Mouse (Mus musculus) MEL (cell line): ENCODE measurements at regions not wholly inside any gene's neighbourhood (a gene's known extent, or its start where the extent isn't known, plus 50 kb on each side); places are given as distances from the start of the nearest gene placed in this dataset.

Experiments used
- DNase-seq: peaks from one replicate; pipeline ENCODE4 v3.0.0; 2011; ENCODE audit warnings: low read depth, low spot score
- H3K27ac ChIP-seq: 2 replicates; pipeline ENCODE4 v1.5.1; 2012; ENCODE audit warnings: low read depth, mild to moderate bottlenecking, control low read depth, low read length, moderate library complexity; ENCODE audit not compliant: control insufficient read depth
- H3K27me3 ChIP-seq, 2 experiments: fragments of 150-350 bp in 1 of 2; sonication (generic) in 1 of 2; 2 replicates each; pipeline ENCODE4 v1.6.1; 2012; ENCODE audit warnings: low read length in 2 of 2, mild to moderate bottlenecking in 2 of 2, improper control_type of control experiment in 1 of 2, moderate library complexity in 1 of 2; ENCODE audit not compliant: insufficient read depth in 2 of 2, control insufficient read depth in 1 of 2
- H3K36me3 ChIP-seq, 2 experiments: 2 replicates each; pipeline ENCODE4 v1.6.1; 2012 to 2014; ENCODE audit warnings: low read length in 2 of 2, improper control_type of control experiment in 1 of 2, inconsistent platforms in 1 of 2, mild to moderate bottlenecking in 1 of 2; ENCODE audit not compliant: insufficient read depth in 2 of 2, control insufficient read depth in 1 of 2
- H3K4me1 ChIP-seq, 2 experiments: fragments of 150-350 bp in 1 of 2; sonication (generic) in 1 of 2; 2 replicates each; pipeline ENCODE4 v1.6.1; 2012; ENCODE audit warnings: low read length in 2 of 2, improper control_type of control experiment in 1 of 2, mild to moderate bottlenecking in 1 of 2; ENCODE audit not compliant: insufficient read depth in 2 of 2, control insufficient read depth in 1 of 2
- H3K4me3 ChIP-seq, 2 experiments: fragments of 150-350 bp in 1 of 2; sonication (generic) in 1 of 2; 2 replicates each; pipeline ENCODE4 v1.5.1; 2012; ENCODE audit warnings: low read depth in 2 of 2, low read length in 2 of 2, mild to moderate bottlenecking in 2 of 2, moderate library complexity in 2 of 2, control low read depth in 1 of 2, improper control_type of control experiment in 1 of 2; ENCODE audit not compliant: control insufficient read depth in 1 of 2, insufficient read depth in 1 of 2
- H3K79me2 ChIP-seq: 2 replicates; pipeline ENCODE4 v1.6.1; 2012; ENCODE audit warnings: mild to moderate bottlenecking, low read length, moderate library complexity; ENCODE audit not compliant: control insufficient read depth, poor library complexity, insufficient read depth
- H3K9ac ChIP-seq: 2 replicates; pipeline ENCODE4 v1.6.1; 2012; ENCODE audit warnings: low read depth, mild to moderate bottlenecking, control low read depth, low read length, moderate library complexity; ENCODE audit not compliant: control insufficient read depth, poor library complexity, severe bottlenecking
- H3K9me3 ChIP-seq: fragments of 150-350 bp; sonication (generic); replicated peaks from 2 replicates; pipeline ENCODE4 v1.6.1; 2012; ENCODE audit warnings: mild to moderate bottlenecking, low read length, improper control_type of control experiment, moderate library complexity; ENCODE audit not compliant: insufficient read depth
- BHLHE40 ChIP-seq: IDR thresholded peaks from 2 replicates; pipeline ENCODE4 v1.6.1; 2012; ENCODE audit warnings: low read depth, mild to moderate bottlenecking, inconsistent platforms, low read length, improper control_type of control experiment, borderline replicate concordance
- CHD1 ChIP-seq: IDR thresholded peaks from 2 replicates; pipeline ENCODE4 v1.6.1; 2012; ENCODE audit warnings: low read depth, mild to moderate bottlenecking, inconsistent platforms, low read length, improper control_type of control experiment
- CHD2 ChIP-seq: IDR thresholded peaks from 2 replicates; pipeline ENCODE4 v1.6.1; 2011; ENCODE audit warnings: low read length, improper control_type of control experiment
- CTCF ChIP-seq, 3 experiments: IDR thresholded peaks in 2 of 3; conservative IDR thresholded peaks in 1 of 3; 2 replicates each; pipeline ENCODE4 v1.5.1; 2011 to 2012; ENCODE audit warnings: low read length in 3 of 3, low read depth in 2 of 3, mild to moderate bottlenecking in 2 of 3, improper control_type of control experiment in 1 of 3, inconsistent platforms in 1 of 3, mixed read lengths in 1 of 3, moderate library complexity in 1 of 3; ENCODE audit not compliant: control insufficient read depth in 1 of 3, insufficient read depth in 1 of 3, poor library complexity in 1 of 3, severe bottlenecking in 1 of 3
- E2F4 ChIP-seq: IDR thresholded peaks from 2 replicates; pipeline ENCODE4 v1.6.1; 2011; ENCODE audit warnings: low read depth, low read length, improper control_type of control experiment, borderline replicate concordance
- ELF1 ChIP-seq: IDR thresholded peaks from 2 replicates; pipeline ENCODE4 v1.6.1; 2014; ENCODE audit warnings: low read depth, mild to moderate bottlenecking, inconsistent platforms, low read length, improper control_type of control experiment, moderate library complexity
- EP300 ChIP-seq, 2 experiments: IDR thresholded peaks; 2 replicates each; pipeline ENCODE4 v1.6.1; 2011; ENCODE audit warnings: improper control_type of control experiment in 2 of 2, low read length in 2 of 2, low read depth in 1 of 2, mild to moderate bottlenecking in 1 of 2
- ETS1 ChIP-seq: IDR thresholded peaks from 2 replicates; pipeline ENCODE4 v1.6.1; 2012; ENCODE audit warnings: low read depth, mild to moderate bottlenecking, inconsistent platforms, low read length, improper control_type of control experiment, moderate library complexity
- GABPA ChIP-seq: IDR thresholded peaks from 2 replicates; pipeline ENCODE4 v1.6.1; 2012; ENCODE audit warnings: low read depth, mild to moderate bottlenecking, inconsistent platforms, low read length, improper control_type of control experiment, moderate library complexity
- GATA1 ChIP-seq: IDR thresholded peaks from 2 replicates; pipeline ENCODE4 v1.6.1; 2011; ENCODE audit warnings: low read depth, low read length, improper control_type of control experiment
- KAT2A ChIP-seq: conservative IDR thresholded peaks from 2 replicates; pipeline ENCODE4 v1.6.1; 2012; ENCODE audit warnings: low read depth, low read length, improper control_type of control experiment, inconsistent platforms
- MAX ChIP-seq: IDR thresholded peaks from 2 replicates; pipeline ENCODE4 v1.6.1; 2011; ENCODE audit warnings: low read length, improper control_type of control experiment
- MAZ ChIP-seq: IDR thresholded peaks from 2 replicates; pipeline ENCODE4 v1.6.1; 2012; ENCODE audit warnings: low read depth, mild to moderate bottlenecking, inconsistent platforms, low read length, improper control_type of control experiment
- MEF2A ChIP-seq: IDR thresholded peaks from 2 replicates; pipeline ENCODE4 v1.6.1; 2014; ENCODE audit warnings: low read depth, mild to moderate bottlenecking, inconsistent platforms, low read length, improper control_type of control experiment; ENCODE audit not compliant: poor library complexity, insufficient replicate concordance, severe bottlenecking; ENCODE audit errors: extremely low read depth
- MXI1 ChIP-seq: IDR thresholded peaks from 2 replicates; pipeline ENCODE4 v1.6.1; 2011; ENCODE audit warnings: mild to moderate bottlenecking, low read depth, low read length, improper control_type of control experiment
- MYB ChIP-seq: IDR thresholded peaks from 2 replicates; pipeline ENCODE4 v1.6.1; 2011; ENCODE audit warnings: mild to moderate bottlenecking, low read depth, low read length, improper control_type of control experiment
- NELFE ChIP-seq: IDR thresholded peaks from 2 replicates; pipeline ENCODE4 v1.6.1; 2011; ENCODE audit warnings: low read depth, low read length, improper control_type of control experiment
- NRF1 ChIP-seq: IDR thresholded peaks from 2 replicates; pipeline ENCODE4 v1.6.1; 2014; ENCODE audit warnings: low read depth, mild to moderate bottlenecking, inconsistent platforms, low read length, improper control_type of control experiment, moderate library complexity; ENCODE audit not compliant: poor library complexity, insufficient read depth, severe bottlenecking
- POLR2A ChIP-seq, 2 experiments: IDR thresholded peaks; 2 replicates each; pipeline ENCODE4 v1.6.1; 2011 to 2012; ENCODE audit warnings: low read length in 2 of 2, mild to moderate bottlenecking in 2 of 2, control low read depth in 1 of 2, improper control_type of control experiment in 1 of 2, low read depth in 1 of 2, moderate library complexity in 1 of 2; ENCODE audit not compliant: control insufficient read depth in 1 of 2, insufficient read depth in 1 of 2, poor library complexity in 1 of 2
- POLR2AphosphoS5 ChIP-seq: IDR thresholded peaks from 2 replicates; pipeline ENCODE4 v1.6.1; 2012; ENCODE audit warnings: low read depth, borderline replicate concordance, mild to moderate bottlenecking, inconsistent platforms, low read length, moderate library complexity, mixed read lengths
- RAD21 ChIP-seq: IDR thresholded peaks from 2 replicates; pipeline ENCODE4 v1.6.1; 2011; ENCODE audit warnings: mild to moderate bottlenecking, low read depth, low read length, improper control_type of control experiment
- RCOR1 ChIP-seq: IDR thresholded peaks from 2 replicates; pipeline ENCODE4 v1.6.1; 2012; ENCODE audit warnings: low read depth, mild to moderate bottlenecking, inconsistent platforms, low read length, improper control_type of control experiment
- TAL1 ChIP-seq: IDR thresholded peaks from 2 replicates; pipeline ENCODE4 v1.6.1; 2012; ENCODE audit warnings: mild to moderate bottlenecking, inconsistent platforms, low read length, moderate library complexity, mixed read lengths
- TBP ChIP-seq: IDR thresholded peaks from 2 replicates; pipeline ENCODE4 v1.8.0; 2011; ENCODE audit warnings: low read depth, low read length, improper control_type of control experiment
- TCF12 ChIP-seq: IDR thresholded peaks from 2 replicates; pipeline ENCODE4 v1.6.1; 2014; ENCODE audit warnings: low read depth, mild to moderate bottlenecking, inconsistent platforms, low read length, improper control_type of control experiment, moderate library complexity
- USF2 ChIP-seq, 2 experiments: IDR thresholded peaks; 2 replicates each; pipeline ENCODE4 v1.6.1; 2011 to 2012; ENCODE audit warnings: improper control_type of control experiment in 2 of 2, low read length in 2 of 2, borderline replicate concordance in 1 of 2, inconsistent platforms in 1 of 2, low read depth in 1 of 2, mild to moderate bottlenecking in 1 of 2; ENCODE audit not compliant: insufficient read depth in 1 of 2
- ZNF384 ChIP-seq: IDR thresholded peaks from 2 replicates; pipeline ENCODE4 v1.6.1; 2012; ENCODE audit warnings: low read depth, mild to moderate bottlenecking, inconsistent platforms, low read length, improper control_type of control experiment

DNA sequence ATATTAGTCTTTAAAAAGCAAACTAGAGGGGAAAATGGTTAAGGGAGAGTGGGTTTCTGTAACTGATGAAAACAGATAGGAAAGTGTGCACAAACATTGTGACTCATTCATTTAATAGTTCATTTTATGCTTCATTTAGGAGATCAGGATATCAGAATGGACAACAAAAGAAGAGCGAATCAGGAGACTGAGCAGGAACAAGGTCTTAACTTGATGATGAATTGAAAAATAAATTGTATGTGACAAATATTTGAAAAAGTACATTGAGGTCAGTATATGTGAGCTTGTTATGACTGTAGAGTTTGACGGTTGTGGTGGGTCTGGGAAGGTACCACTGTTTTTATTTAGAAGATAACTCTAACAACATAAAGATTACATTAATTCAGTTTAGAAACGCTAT, 196.8 kb upstream of the Rbms1 start:
- H3K9ac ChIP-seq = no peak overlapping the region
- no peaks in the 10 kb centered on the region for H3K36me3 ChIP-seq
- H3K4me1 ChIP-seq = no peaks in the 10 kb centered on the region
- H3K27me3 ChIP-seq = no peaks in the 10 kb centered on the region; a peak in 1 of 4 replicates
- DNase-seq = no peak
- no peak overlapping the region for H3K4me3 ChIP-seq
- no peaks in the 10 kb centered on the region for H3K9me3 ChIP-seq
- TF ChIP-seq MAZ = no peak
- no peak for TF ChIP-seq CTCF (IDR thresholded peaks at IDR 0.05 in 2 of 3, conservative IDR thresholded peaks at IDR 0.05 in 1 of 3; ENCODE audit: control insufficient read depth in 1 of 3, insufficient read depth in 1 of 3, low read depth in 2 of 3, low read length in 3 of 3, poor library complexity in 1 of 3, severe bottlenecking in 1 of 3)
- TF ChIP-seq MEF2A = no peak
- TF ChIP-seq NELFE = no peak
- no peak for TF ChIP-seq MXI1
- TF ChIP-seq MAX = no peak
- no peak for TF ChIP-seq POLR2AphosphoS5
- no peak for TF ChIP-seq ETS1
- no peak for TF ChIP-seq TBP
- no peak for TF ChIP-seq CHD2
- no peak for TF ChIP-seq POLR2A (IDR thresholded peaks at IDR 0.05; ENCODE audit: control insufficient read depth in 1 of 2, insufficient read depth in 1 of 2, low read depth in 1 of 2, low read length in 2 of 2, poor library complexity in 1 of 2)
- TF ChIP-seq EP300 (IDR thresholded peaks at IDR 0.05; ENCODE audit: low read depth in 1 of 2, low read length in 2 of 2) = no peak
- no peak for TF ChIP-seq TAL1
- TF ChIP-seq GABPA = no peak
- TF ChIP-seq E2F4 = no peak
- no peak for TF ChIP-seq USF2 (IDR thresholded peaks at IDR 0.05; ENCODE audit: borderline replicate concordance in 1 of 2, insufficient read depth in 1 of 2, low read depth in 1 of 2, low read length in 2 of 2)
- no peak for TF ChIP-seq NRF1
- no peaks in the 10 kb centered on the region for H3K79me2 ChIP-seq
- no peak overlapping the region for H3K27ac ChIP-seq

- no peaks in the 10 kb centered on the region for H3K36me3 ChIP-seq
- no peak overlapping the region for H3K9ac ChIP-seq
- no peak overlapping the region for H3K27ac ChIP-seq
- H3K4me1 ChIP-seq = no peaks in the 10 kb centered on the region
- H3K9me3 ChIP-seq = no peaks in the 10 kb centered on the region
- no peak for DNase-seq
- H3K27me3 ChIP-seq = no peaks in the 10 kb centered on the region
- H3K79me2 ChIP-seq = no peaks in the 10 kb centered on the region
- TF ChIP-seq RAD21 = no peak
- TF ChIP-seq CHD1 = no peak
- TF ChIP-seq EP300 (IDR thresholded peaks at IDR 0.05; ENCODE audit: low read depth in 1 of 2, low read length in 2 of 2) = no peak
- no peak for TF ChIP-seq GATA1
- no peak for TF ChIP-seq ELF1
- TF ChIP-seq TCF12 = no peak
- TF ChIP-seq RCOR1 = no peak
- TF ChIP-seq MAZ = no peak
- TF ChIP-seq POLR2AphosphoS5 = no peak
- no peak for TF ChIP-seq MYB
- no peak for TF ChIP-seq TBP
- no peak for TF ChIP-seq NELFE
- no peak for TF ChIP-seq KAT2A
- TF ChIP-seq BHLHE40 = no peak
- TF ChIP-seq MEF2A = no peak
- no peak for TF ChIP-seq USF2 (IDR thresholded peaks at IDR 0.05; ENCODE audit: borderline replicate concordance in 1 of 2, insufficient read depth in 1 of 2, low read depth in 1 of 2, low read length in 2 of 2)
- TF ChIP-seq CTCF (IDR thresholded peaks at IDR 0.05 in 2 of 3, conservative IDR thresholded peaks at IDR 0.05 in 1 of 3; ENCODE audit: control insufficient read depth in 1 of 3, insufficient read depth in 1 of 3, low read depth in 2 of 3, low read length in 3 of 3, poor library complexity in 1 of 3, severe bottlenecking in 1 of 3) = no peak
- TF ChIP-seq ZNF384 = no peak
- no peak for TF ChIP-seq GABPA
- no peak overlapping the region for H3K4me3 ChIP-seq
Measured at GRCm38 (mm10) chr2:61138998-61139631, 176.1 kb upstream of the Rbms1 start.
